Mouse (Mus musculus) adrenal gland, adult (tissue): ENCODE data around the gene Rad23b.
"Not testable (repeated sequence)": the region's sequence is repeated elsewhere in the genome, so short reads cannot be mapped to it uniquely, and the experiment has no call there.

Experiments used
- DNase-seq, 2 experiments: peaks; one replicate each; pipeline ENCODE4 v3.0.0; 2022 to 2023; ENCODE audit warnings: low spot score in 1 of 2; ENCODE audit not compliant: inconsistent age in 2 of 2

Gene Rad23b

DNA sequence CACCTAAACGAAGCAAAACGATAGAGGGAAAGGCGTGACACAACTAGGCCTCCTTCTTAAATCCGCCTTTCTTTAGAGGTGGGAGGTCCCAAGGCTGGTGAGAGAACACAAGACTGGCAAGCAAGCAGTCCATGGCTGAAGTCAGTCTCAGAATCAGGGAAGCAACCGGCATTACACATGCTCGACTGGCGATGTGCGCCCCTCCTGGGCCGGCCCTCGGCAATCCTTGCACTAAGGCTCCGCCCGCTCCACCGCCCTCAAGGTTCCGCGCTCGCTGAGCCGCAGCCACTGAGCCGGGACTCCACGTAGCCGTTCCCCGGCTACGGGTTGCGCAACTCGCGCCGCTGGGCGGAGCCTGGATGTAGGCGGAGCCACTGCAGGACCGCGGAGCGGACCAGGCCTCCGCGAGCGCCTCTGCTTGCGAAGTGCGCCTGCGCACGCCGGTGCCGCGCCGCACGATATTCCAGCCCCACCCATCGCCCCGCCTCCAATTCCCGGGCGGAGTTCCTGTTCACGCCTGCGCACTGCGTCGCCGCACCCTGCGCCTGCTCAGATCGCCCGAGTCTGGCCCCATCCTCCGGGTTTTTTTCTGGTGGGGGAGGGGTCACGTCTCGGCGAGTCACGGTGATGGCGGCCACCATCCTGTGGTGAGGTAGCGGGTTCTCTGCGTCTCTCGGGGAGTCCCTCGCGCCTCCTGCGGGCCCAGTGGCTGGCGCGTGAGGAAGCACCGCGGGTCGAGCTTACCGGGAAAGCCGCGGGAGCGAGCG lies at the start of gene Rad23b:
Gene Rad23b, plus strand, starts transcription at position 592 of the 767 bp plus-strand sequence.
- peak; percentile 100 for DNase-seq

DNA sequence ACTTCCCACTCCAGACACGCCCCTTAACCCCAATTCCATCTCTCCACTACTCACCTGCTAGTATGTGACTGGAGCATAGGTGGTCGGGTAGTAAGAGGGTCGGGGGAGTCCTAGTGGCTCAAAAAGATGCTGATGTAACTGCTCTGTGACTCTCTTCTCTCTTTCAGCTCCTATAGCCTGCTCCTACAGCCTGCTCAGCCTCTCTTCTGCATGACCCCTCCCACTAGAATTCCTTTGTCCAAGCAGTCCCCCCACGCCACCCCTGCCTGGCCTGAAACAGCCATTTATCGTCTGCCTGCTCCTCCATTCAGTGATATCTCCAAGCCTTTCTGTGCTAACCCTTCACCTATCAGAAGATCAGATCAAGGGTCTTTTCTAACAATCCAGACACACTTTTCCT lies 45.7 kb upstream of the Rad23b start:
- no peak for DNase-seq

DNA sequence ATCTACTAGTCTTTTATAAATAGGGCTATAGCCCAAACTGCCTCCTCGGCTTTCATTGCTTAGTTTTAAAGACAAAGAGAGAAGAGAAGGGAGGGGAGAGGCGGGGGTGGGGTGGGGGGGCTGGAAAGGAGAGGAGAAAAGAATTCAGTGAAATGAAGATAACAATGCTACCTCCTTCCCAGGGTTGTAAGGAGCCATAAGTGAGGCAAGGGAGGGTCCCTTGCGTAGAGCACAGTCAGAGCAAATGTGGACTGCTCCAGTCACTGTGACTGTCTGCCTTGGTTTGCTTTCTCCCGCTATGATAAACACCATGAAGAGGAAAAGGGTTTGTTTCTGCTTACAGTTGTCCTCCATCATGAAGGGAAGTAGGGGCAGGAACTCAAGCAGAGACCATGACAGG lies 43.2 kb upstream of the Rad23b start:
- no peak for DNase-seq

DNA sequence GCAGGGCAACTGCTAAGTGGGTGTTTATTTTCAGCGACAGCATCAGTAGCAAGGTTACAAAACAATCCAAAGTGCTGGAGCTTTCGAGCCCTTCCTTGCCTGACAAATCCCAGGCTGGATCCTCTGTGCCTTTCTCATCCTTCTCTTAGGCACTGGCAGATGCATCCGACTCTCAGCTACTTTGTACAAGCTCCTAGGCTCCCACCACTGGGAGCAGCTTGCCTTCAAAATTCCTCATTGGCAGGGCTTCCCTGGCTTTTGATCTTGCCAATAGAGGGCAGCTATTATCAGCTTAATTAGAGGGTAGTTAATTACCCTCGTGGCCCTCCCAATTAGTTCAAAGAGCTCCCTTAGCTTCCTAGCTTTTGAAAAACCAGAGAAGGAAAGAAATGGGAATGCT lies 33.1 kb upstream of the Rad23b start:
- no peak for DNase-seq

DNA sequence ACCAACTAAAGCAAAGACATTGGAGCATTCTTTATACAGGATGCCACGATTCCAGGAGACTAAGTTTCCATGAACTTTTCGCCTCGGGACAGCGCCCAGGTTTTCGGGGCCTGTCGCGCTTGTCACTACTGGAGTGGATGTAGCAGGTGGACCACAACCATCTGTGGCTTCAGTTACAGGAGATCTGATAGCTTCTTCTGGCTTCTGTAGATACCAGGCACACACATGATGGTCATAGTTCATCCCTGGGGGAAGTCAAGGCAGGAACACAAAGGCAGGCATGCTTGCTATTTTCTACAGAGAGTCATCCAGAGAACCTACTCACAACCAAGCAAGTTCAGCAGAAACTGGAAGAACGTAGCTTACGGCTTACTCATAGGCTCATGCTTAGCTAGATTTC lies 31.5 kb upstream of the Rad23b start:
- not testable (repeated sequence) for DNase-seq

DNA sequence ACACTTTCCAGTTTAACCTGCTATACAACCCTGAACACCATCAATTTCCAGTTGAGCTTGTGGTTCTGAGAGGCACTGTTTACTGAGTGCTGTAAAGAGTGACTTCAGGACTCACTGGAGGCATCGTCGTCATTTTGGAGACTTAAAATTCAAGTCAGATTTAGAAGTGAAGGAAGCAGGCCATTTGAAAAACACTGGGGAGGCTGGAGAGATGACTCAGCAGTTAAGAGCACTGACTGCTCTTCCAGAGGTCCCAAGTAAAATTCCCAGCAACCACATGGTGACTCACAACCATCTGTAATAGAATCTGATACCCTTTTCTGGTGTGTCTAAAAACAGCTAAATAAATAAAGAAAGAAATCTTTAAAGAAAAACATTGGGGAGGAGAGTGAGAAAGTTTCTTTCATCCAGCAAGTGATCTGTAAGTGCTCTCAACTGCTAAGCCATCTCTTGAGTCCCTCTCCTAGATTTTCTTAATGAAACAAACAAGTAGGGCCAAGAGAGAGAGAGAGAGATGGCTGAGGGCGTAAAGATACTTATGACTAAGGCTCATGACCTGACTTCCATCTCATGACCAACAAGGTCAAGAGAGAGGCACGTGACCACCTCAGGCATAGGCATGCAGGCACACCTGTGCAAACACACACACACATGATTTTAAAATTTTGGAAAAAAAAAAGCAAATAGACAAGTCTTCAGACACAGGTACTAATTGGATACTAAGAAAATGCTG lies 23.9 kb upstream of the Rad23b start:
- DNase-seq: peak; percentile 13 to 34

DNA sequence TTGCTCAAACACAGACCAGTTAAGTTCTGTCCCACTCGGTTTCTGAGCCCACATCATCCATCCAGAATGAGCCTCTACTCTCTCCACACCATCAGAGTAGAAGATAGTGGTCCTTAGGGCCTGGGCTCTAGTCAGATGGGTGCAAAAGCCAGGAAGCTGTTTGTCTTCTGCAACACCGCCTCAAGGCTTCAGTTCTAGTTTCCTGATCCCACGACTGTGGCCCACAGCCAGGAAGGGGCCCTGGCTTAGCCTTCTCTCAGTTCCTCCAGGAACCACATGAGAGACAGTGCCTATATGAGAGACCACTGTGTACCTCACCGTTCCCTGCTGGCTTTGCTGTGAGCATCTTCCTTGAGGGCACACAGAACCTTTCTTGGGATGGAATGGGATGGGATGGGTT lies 22.3 kb upstream of the Rad23b start:
- no peak for DNase-seq

DNA sequence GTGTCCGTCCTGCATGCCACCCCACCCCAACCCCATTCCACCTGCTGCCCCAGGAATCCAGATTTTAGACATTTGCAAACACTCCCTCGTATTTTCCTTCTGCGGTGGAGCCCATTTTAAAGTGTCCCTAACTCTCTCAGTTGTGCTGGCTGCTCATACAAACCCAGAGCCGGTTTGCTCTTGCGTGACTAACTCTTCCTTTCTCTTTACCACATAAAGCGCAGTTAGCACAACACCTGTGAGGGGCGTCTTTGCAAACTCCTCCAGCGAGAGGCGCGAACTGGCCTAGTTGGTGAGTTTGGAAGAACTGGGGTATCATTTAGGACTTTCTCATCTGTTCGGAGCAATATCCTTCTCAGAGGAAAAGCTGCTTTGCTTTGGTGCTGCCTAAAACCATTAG lies 21.4 kb upstream of the Rad23b start:
- DNase-seq: no peak

DNA sequence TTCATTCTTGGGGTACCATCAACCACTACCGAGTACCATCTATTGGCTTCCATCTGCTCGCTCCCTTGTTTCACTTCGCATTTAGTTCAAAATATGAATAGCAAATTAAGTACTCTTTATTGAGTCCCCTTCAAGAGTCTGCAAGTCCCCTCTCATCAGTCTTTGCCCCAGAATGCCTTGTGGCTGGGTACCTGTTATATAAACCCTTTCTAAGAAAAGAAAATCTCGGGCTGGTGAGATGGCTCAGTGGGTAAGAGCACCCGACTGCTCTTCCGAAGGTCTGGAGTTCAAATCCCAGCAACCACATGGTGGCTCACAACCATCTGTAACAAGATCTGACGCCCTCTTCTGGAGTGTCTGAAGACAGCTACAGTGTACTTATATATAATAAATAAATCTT lies 20.9 kb upstream of the Rad23b start:
- not testable (repeated sequence) for DNase-seq

DNA sequence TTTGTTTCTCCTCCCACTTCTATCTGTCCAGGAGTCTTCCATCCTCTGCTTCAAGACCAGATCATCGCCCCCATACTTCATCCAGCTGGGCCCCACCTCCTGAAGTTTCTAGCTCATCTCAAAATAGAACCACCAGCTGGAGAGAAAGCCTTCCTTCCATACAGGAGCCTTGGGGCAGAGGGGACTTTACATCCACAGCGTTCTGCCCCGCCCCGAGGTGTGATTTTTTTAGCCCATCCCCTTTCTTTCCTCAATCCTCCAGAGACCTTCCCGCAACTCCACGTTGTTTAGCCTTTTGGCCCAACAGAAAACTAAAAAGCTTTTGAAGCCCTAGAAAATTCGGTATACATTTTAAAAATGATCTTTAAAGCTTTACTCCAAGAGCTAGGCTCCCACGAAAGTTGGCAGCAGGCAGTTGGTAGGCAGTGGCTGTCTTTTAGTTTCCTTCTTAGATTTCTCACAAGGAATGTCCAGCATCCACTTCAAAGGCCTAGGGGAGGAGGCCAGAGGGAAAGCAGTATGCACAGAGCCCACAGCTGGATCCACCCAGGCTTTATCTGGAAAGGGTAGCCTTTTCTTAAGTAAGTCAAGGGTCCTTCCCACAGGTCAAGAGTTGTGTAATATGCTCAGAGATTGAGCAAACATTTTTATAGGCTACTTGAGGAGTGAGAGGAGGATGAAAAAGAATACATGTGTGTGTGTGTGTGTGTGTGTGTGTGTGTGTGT lies 20.1 kb upstream of the Rad23b start:
- no peak for DNase-seq

DNA sequence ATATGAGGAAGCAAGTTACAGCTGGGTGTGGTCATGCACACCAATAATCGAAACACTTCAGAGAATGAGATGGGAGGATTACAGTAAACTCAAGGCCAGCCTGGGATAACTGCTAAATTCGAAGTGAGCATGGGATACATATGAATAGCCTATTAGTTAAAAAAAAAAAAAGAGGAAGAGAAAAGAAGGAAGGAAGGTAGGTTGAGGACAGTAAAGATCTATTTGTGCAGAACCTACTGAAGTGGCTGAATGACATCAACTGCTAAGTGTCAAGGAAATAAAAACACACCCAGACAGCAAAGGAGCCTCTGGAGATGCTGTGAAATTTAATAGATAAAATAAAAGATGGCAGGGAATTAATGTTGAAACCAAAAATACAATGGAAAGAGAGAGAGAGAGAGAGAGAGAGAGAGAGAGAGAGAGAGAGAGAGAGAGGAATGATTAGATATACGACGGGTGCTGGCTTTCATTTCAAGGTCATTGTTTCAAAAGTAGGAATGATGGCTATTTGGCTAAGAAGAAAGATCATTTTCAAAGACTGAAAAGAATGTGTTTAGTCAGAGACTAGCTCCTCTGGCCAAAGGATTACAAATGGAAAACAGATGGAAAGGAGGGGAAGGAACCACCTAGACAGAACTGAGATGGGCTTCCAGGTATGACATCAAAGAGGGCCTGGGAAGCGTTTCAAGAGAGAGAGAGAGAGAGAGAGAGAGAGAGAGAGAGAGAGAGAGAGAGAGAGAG lies 14.6 kb upstream of the Rad23b start:
- no peak for DNase-seq

DNA sequence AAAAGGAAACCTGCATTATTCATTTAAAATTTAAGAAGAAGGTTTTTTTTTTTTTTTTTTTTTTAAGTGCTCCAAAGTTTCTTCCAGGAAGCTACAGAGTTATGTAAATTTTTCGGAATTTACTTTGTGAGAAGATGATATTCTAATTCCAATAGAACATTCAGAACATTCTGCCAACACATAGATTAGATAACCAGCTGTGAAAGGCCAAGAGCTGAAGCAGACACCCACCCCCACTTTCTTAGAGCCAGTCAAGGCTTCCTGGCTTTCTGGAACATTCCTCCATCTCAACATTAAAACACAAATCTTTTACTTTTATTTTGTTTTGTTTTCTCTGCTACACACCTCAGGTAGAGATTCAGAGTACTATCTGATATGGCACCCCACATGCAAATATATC lies 10.9 kb upstream of the Rad23b start:
- no peak for DNase-seq

DNA sequence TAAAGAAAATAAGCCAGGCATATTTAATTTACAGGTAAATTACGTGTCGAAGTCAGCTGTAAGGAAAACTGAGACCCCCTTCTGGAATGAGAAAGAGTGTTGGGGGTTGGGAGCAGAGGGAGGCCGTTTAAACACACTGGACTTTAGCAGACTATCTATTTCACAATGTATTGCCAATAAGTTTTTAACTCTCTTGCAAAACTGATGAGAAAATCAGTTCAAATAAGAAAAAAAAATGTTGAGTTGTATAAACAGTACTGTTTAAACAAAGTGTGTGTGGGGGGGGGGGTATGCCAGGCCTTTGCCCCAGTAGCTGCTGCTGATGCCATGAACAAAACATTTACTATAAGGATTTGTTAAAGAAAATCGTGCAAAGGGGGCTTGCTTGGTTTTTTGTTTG lies 10.5 kb upstream of the Rad23b start:
- no peak for DNase-seq

DNA sequence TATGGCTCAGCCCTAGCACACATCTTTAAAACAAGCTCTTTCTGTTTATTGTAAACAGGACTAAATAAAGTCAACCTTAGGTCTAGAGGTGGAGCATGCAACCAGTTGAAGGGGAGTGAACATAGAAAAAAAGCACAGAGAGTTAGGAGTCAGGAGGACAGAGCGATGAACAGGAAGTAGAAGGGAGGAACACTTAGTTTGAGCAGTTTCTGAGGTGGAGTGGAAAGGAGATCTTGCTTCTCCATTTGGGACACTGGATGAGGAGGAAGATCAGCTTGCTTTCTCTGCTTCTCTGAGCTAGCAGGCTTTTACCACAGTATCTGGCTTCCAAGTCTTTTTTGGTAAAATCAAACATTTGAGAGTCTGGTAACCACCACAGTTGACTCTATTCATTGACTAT lies 8.0 kb upstream of the Rad23b start:
- DNase-seq: no peak

DNA sequence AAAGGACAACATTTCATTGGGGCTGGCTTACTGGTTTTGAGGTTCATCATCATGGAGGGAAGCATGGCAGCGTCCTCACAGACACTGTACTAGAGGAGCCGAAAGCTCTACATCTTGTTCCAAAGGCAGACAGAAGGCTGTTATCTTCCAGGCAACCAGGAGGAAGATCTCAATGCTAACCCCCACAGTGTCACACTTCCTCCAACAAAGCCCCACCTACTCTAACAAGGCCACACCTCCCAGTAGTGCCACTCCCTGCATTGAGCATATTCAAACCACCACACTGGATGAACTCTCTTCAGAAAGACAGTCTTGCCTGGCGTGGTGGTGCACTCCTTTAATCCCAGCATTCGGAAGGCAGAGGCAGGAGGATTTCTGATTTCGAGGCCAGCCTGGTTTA lies 7.2 kb upstream of the Rad23b start:
- no peak for DNase-seq

DNA sequence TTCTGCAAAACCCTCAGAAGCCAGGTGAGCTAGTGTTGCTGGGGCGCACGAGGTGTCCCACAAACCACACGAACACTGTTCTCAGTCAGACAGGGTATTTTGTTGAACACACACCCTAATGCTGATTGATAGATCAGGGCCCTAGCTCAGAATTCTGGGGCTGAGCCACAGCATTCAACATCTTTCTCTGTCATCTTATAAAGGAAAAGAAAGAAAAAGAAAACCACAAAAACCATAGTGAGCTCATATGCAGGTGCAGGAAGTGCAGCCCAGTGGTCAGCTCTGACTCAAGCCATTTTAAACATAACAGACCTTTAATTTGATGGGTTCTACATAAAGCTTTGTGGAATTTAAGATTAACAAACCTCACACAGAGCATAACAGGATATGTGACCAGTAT lies 6.6 kb upstream of the Rad23b start:
- DNase-seq: no peak

DNA sequence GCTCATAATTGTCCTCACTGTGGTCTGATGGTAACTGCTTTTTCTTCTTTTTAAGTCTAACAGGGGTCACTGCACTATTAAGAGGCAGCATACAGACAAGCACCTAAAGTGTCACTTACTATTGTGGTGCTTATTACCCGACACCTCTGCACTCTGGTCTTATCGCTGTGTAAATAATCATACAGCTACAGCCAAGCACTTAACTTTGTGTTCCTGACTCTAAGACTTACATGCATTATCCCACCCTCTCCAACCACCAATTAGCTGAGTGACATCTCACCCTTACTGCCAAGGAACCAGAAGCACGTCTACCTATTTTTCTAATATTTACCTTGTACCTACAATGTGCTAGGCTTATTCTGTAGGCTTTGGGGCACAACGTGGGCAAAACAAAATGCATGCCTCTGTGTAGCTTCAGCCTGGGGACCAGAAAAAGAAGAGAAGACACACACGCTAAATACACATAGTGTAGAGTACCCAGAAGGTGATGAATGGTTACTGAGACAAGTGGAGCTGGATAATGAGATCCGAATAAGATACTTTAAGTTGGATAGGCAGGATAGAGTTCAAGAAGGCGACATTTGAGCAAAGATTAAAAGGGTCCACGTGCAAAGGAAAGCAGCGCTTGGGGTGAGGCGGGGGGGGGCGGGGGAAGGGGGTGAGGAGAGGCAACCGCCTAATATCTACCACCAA lies 938 bp upstream of the Rad23b start:
- peak in 1 of 2 experiments; percentile 55 for DNase-seq

DNA sequence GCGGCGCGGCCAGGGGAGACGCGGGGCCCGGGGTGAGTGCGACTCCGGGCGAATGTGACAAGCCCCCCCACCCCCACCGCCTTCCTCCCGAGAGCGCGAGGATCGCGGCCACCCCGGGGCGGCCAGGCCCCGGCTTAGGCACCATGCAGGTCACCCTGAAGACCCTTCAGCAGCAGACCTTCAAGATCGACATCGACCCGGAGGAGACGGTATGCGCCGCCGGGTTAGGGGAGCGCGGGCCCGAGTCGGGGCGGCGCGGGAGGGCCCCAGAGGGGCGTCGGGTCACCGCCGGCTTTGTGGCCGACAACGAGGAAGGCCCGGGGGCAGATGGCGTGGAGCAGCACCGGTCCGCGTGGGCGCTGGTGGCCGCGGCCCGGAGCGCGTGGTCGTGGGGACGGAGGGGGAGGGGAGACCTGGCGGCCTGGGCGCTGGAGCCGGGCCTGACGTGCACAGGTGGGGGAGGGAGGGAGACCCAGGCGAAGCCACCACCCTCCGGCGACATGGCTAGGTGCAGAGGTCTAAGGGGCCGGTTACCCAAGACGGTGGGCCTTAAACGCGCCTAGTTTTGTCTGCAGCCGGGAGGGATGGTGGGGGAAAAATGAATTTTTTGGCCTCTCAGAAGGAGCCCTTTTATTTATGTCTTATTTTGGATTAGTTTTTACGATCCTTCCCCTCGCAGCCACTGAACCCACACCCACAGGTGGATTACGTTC lies 532 bp downstream of the Rad23b start:
- DNase-seq: peak; percentile 67 to 85

DNA sequence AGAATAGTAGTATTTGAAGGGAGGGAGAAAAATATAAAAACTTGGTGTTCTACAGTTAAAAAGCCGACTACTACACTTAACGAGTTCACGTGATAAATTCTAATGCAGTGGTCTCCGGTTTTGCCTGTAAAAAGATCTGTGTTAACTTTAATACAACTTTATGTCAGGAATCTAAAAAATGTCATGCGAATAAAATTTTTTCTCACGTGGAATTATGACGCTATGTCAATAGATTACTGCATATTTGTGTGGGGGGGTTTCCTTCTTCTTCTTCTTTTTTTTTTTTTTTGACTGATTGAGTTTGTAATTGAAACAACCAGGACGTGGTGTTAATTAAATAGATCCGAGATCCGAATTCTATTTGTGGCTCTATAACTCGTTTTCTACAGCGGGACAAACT lies 1.2 kb downstream of the Rad23b start:
- no peak for DNase-seq

DNA sequence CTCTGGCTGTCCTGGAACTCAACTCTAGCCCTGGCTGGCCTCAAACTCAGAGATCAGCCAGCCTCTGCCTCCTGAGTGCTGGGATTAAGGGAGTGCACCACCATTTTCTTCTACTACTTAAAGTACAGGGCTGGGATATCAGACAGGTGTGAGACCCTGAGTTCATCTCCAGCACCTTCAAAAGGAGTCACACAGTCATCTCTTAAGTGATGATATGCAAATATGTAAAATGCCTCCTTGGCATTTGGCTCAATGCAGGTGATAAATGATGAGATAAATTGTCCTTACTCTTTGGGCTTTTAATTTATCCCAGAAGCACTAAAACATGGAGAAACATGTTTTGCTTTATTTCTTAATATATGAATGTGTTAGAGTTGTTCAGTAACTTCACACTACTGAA lies 2.0 kb downstream of the Rad23b start:
- DNase-seq: no peak
